Mouse (Mus musculus) brain, embryonic 14.5 days (tissue): ENCODE results near the gene Gopc.

Experiments
- CTCF ChIP-seq: fragments of 200-500 bp; IDR thresholded peaks from 2 replicates; pipeline ENCODE4 v1.5.1; 2012; ENCODE audit warnings: inconsistent platforms, mild to moderate bottlenecking, moderate library complexity, borderline replicate concordance; ENCODE audit not compliant: insufficient read depth, insufficient read length; ENCODE audit errors: extremely low read depth
- POLR2A ChIP-seq: fragments of 200-500 bp; IDR thresholded peaks from 2 replicates; pipeline ENCODE4 v1.6.1; 2012; ENCODE audit warnings: mild to moderate bottlenecking, inconsistent platforms, borderline replicate concordance; ENCODE audit not compliant: poor library complexity, insufficient read depth, insufficient read length, severe bottlenecking; ENCODE audit errors: extremely low read depth

GRCm38 (mm10) chr10:52304574-52304973 lies 77.3 kb downstream of the Gopc start:
- TF ChIP-seq POLR2A (no peak), CTCF (no peak)
